Mouse (Mus musculus): ENCODE measurements around the gene Auts2. TPM values are rescaled to one million over a fixed set of nuclear protein-coding genes. Genes with fewer than 3 reads are reported as not detected.

Gene Auts2
- polyA plus RNA-seq, 1 experiment: 0.01 TPM

- Histone ChIP-seq H3K27me3 (ENCODE audit: control insufficient read depth) (no peaks in the 10 kb centered on the region), H3K36me3 (ENCODE audit: control insufficient read depth) (no peaks in the 10 kb centered on the region), H3K9me3 (ENCODE audit: control insufficient read depth, low read length) (no peaks in the 10 kb centered on the region), H3K4me1 (ENCODE audit: control insufficient read depth) (no peaks in the 10 kb centered on the region), H3K4me3 (replicated peaks) (no peak overlapping the region)
- TF ChIP-seq TAL1 (IDR thresholded peaks at IDR 0.05; ENCODE audit: low read length) (no peak), GATA1 (IDR thresholded peaks at IDR 0.05; ENCODE audit: low read length) (no peak)
Observed at GRCm38 (mm10) chr5:132274098-132274898, 268.8 kb downstream of the Auts2 start.

- H3K36me3 ChIP-seq (ENCODE audit: control insufficient read depth): no peaks in the 10 kb centered on the region
- H3K4me3 ChIP-seq (replicated peaks): no peak overlapping the region
- TF ChIP-seq TAL1 (IDR thresholded peaks at IDR 0.05; ENCODE audit: low read length): no peak
- TF ChIP-seq GATA1 (IDR thresholded peaks at IDR 0.05; ENCODE audit: low read length): no peak
Observed at GRCm38 (mm10) chr5:132272132-132272531, 271.0 kb downstream of the Auts2 start.

GRCm38 (mm10) chr5:132270896-132271295 is 272.2 kb downstream of the Auts2 start:
- Histone ChIP-seq H3K4me3 (replicated peaks) (no peak overlapping the region), H3K4me1 (ENCODE audit: control insufficient read depth) (no peaks in the 10 kb centered on the region), H3K9me3 (ENCODE audit: control insufficient read depth, low read length) (no peaks in the 10 kb centered on the region), H3K36me3 (ENCODE audit: control insufficient read depth) (no peaks in the 10 kb centered on the region), H3K27me3 (ENCODE audit: control insufficient read depth) (no peaks in the 10 kb centered on the region)
- no peak for TF ChIP-seq GATA1 (IDR thresholded peaks at IDR 0.05; ENCODE audit: low read length)
- no peak for TF ChIP-seq TAL1 (IDR thresholded peaks at IDR 0.05; ENCODE audit: low read length)

More at GRCm38 (mm10) chr5:132272132-132272531, 271.0 kb downstream of the Auts2 start:
- Histone ChIP-seq H3K9me3 (ENCODE audit: control insufficient read depth, low read length) (no peaks in the 10 kb centered on the region), H3K4me1 (ENCODE audit: control insufficient read depth) (no peaks in the 10 kb centered on the region), H3K27me3 (ENCODE audit: control insufficient read depth) (no peaks in the 10 kb centered on the region)

- H3K4me1 ChIP-seq (ENCODE audit: control insufficient read depth): no peaks in the 10 kb centered on the region
- H3K27me3 ChIP-seq (ENCODE audit: control insufficient read depth): no peaks in the 10 kb centered on the region
- H3K4me3 ChIP-seq (replicated peaks): no peak overlapping the region
- TF ChIP-seq GATA1 (IDR thresholded peaks at IDR 0.05; ENCODE audit: low read length) (no peak), TAL1 (IDR thresholded peaks at IDR 0.05; ENCODE audit: low read length) (no peak)
- H3K9me3 ChIP-seq (ENCODE audit: control insufficient read depth, low read length): no peaks in the 10 kb centered on the region
- H3K36me3 ChIP-seq (ENCODE audit: control insufficient read depth): no peaks in the 10 kb centered on the region
Observed at GRCm38 (mm10) chr5:132270074-132270473, 273.1 kb downstream of the Auts2 start.

GRCm38 (mm10) chr5:132268351-132268967 is 274.7 kb downstream of the Auts2 start:
- Histone ChIP-seq H3K4me3 (replicated peaks) (no peak overlapping the region), H3K4me1 (ENCODE audit: control insufficient read depth) (no peaks in the 10 kb centered on the region), H3K9me3 (ENCODE audit: control insufficient read depth, low read length) (no peaks in the 10 kb centered on the region), H3K36me3 (ENCODE audit: control insufficient read depth) (no peaks in the 10 kb centered on the region), H3K27me3 (ENCODE audit: control insufficient read depth) (no peaks in the 10 kb centered on the region)
- no peak for TF ChIP-seq GATA1 (IDR thresholded peaks at IDR 0.05; ENCODE audit: low read length)
- TF ChIP-seq TAL1 (IDR thresholded peaks at IDR 0.05; ENCODE audit: low read length): no peak

GRCm38 (mm10) chr5:132265015-132265414 is 278.1 kb downstream of the Auts2 start:
- H3K4me3 ChIP-seq (replicated peaks): no peak overlapping the region
- H3K36me3 ChIP-seq (ENCODE audit: control insufficient read depth): no peaks in the 10 kb centered on the region
- H3K27me3 ChIP-seq (ENCODE audit: control insufficient read depth): no peaks in the 10 kb centered on the region
- H3K9me3 ChIP-seq (ENCODE audit: control insufficient read depth, low read length): no peaks in the 10 kb centered on the region
- H3K4me1 ChIP-seq (ENCODE audit: control insufficient read depth): no peaks in the 10 kb centered on the region
- TF ChIP-seq GATA1 (IDR thresholded peaks at IDR 0.05; ENCODE audit: low read length): no peak
- TF ChIP-seq TAL1 (IDR thresholded peaks at IDR 0.05; ENCODE audit: low read length): no peak

- H3K9me3 ChIP-seq (ENCODE audit: control insufficient read depth, low read length): no peaks in the 10 kb centered on the region
- no peaks in the 10 kb centered on the region for H3K27me3 ChIP-seq (ENCODE audit: control insufficient read depth)
- no peak for TF ChIP-seq TAL1 (IDR thresholded peaks at IDR 0.05; ENCODE audit: low read length)
- TF ChIP-seq GATA1 (IDR thresholded peaks at IDR 0.05; ENCODE audit: low read length): no peak
- no peaks in the 10 kb centered on the region for H3K4me1 ChIP-seq (ENCODE audit: control insufficient read depth)
- H3K36me3 ChIP-seq (ENCODE audit: control insufficient read depth): no peaks in the 10 kb centered on the region
- no peak overlapping the region for H3K4me3 ChIP-seq (replicated peaks)
Observed at GRCm38 (mm10) chr5:132261750-132262149, 281.4 kb downstream of the Auts2 start.

- no peak for TF ChIP-seq TAL1 (IDR thresholded peaks at IDR 0.05; ENCODE audit: low read length)
- TF ChIP-seq GATA1 (IDR thresholded peaks at IDR 0.05; ENCODE audit: low read length): no peak
- H3K4me3 ChIP-seq (replicated peaks): no peak overlapping the region
- no peaks in the 10 kb centered on the region for H3K9me3 ChIP-seq (ENCODE audit: control insufficient read depth, low read length)
- H3K27me3 ChIP-seq (ENCODE audit: control insufficient read depth): no peaks in the 10 kb centered on the region
- H3K36me3 ChIP-seq (ENCODE audit: control insufficient read depth): no peaks in the 10 kb centered on the region
- H3K4me1 ChIP-seq (ENCODE audit: control insufficient read depth): no peaks in the 10 kb centered on the region
Observed at GRCm38 (mm10) chr5:132258882-132259281, 284.3 kb downstream of the Auts2 start.

- TF ChIP-seq TAL1 (IDR thresholded peaks at IDR 0.05; ENCODE audit: low read length) (no peak), GATA1 (IDR thresholded peaks at IDR 0.05; ENCODE audit: low read length) (no peak)
- no peaks in the 10 kb centered on the region for H3K9me3 ChIP-seq (ENCODE audit: control insufficient read depth, low read length)
- no peak overlapping the region for H3K4me3 ChIP-seq (replicated peaks)
- H3K36me3 ChIP-seq (ENCODE audit: control insufficient read depth): no peaks in the 10 kb centered on the region
- H3K27me3 ChIP-seq (ENCODE audit: control insufficient read depth): no peaks in the 10 kb centered on the region
- H3K4me1 ChIP-seq (ENCODE audit: control insufficient read depth): no peaks in the 10 kb centered on the region
Observed at GRCm38 (mm10) chr5:132255579-132255978, 287.6 kb downstream of the Auts2 start.
